ENCODE assay signal across 8 mouse cellular contexts in genomic region chr4:124705661-124706269, GRCm38 (mm10). TPM values are rescaled to one million over a fixed set of nuclear protein-coding genes. Genes with fewer than 3 reads are reported as not detected.
DNase-seq lines count a peak whose midpoint lies in the region; ATAC-seq and TF ChIP-seq lines count a peak whose summit lies in the region.

No protein-coding gene starts in this region.

- TF ChIP-seq CTCF in kidney, postnatal 0 days (IDR thresholded peaks at IDR 0.05; ENCODE audit: low read depth), result no peak

- DNase-seq in kidney, postnatal 0 days (ENCODE audit: low spot score), result no peak
- DNase-seq in kidney, postnatal 25 days, result no peak
- DNase-seq in embryonic facial prominence, embryonic 11.5 days (ENCODE audit: low spot score), result no peak
- no peak for DNase-seq in cerebellum, postnatal 36 days
- no peak for DNase-seq in midbrain, embryonic 14.5 days

- peaks cover 23% of the 10 kb centered on the region for H3K27me3 ChIP-seq in forebrain, embryonic 12.5 days
- H3K27me3 ChIP-seq in forebrain, embryonic 16.5 days (replicated peaks; ENCODE audit: control insufficient read depth, insufficient read depth, low read length), result peaks cover 10% of the 10 kb centered on the region
- H3K27me3 ChIP-seq in kidney, postnatal 0 days (ENCODE audit: insufficient read depth, low read length), result no peaks in the 10 kb centered on the region
- no peaks in the 10 kb centered on the region for H3K27me3 ChIP-seq in embryonic facial prominence, embryonic 11.5 days (ENCODE audit: control insufficient read depth, insufficient read depth, low read length)
- H3K27me3 ChIP-seq in liver, embryonic 12.5 days (replicated peaks), result peaks cover 6% of the 10 kb centered on the region
- peaks cover 19% of the 10 kb centered on the region for H3K27me3 ChIP-seq in midbrain, embryonic 14.5 days (ENCODE audit: control insufficient read depth, insufficient read depth, low read length)

- no peaks in the 10 kb centered on the region for H3K9me3 ChIP-seq in forebrain, embryonic 12.5 days
- no peaks in the 10 kb centered on the region for H3K9me3 ChIP-seq in forebrain, embryonic 16.5 days (ENCODE audit: control insufficient read depth, low read length)
- H3K9me3 ChIP-seq in kidney, postnatal 0 days (replicated peaks; ENCODE audit: low read length), result no peaks in the 10 kb centered on the region
- no peaks in the 10 kb centered on the region for H3K9me3 ChIP-seq in embryonic facial prominence, embryonic 11.5 days (replicated peaks; ENCODE audit: control insufficient read depth, low read length)
- no peaks in the 10 kb centered on the region for H3K9me3 ChIP-seq in liver, embryonic 12.5 days (replicated peaks)
- no peaks in the 10 kb centered on the region for H3K9me3 ChIP-seq in midbrain, embryonic 14.5 days (ENCODE audit: control insufficient read depth, low read length)

- H3K4me2 ChIP-seq in forebrain, embryonic 12.5 days, result no peak overlapping the region
- no peak overlapping the region for H3K4me2 ChIP-seq in forebrain, embryonic 16.5 days (ENCODE audit: low read length)
- H3K4me2 ChIP-seq in kidney, postnatal 0 days (ENCODE audit: low read length), result peak overlapping the region; percentile 16; the same call in 1 of the 2 replicates
- no peak overlapping the region; the same call in 1 of the 2 replicates for H3K4me2 ChIP-seq in embryonic facial prominence, embryonic 11.5 days (ENCODE audit: low read depth, low read length)
- peak overlapping the region; percentile 31; the same call in 1 of the 2 replicates for H3K4me2 ChIP-seq in liver, embryonic 12.5 days
- no peak overlapping the region for H3K4me2 ChIP-seq in midbrain, embryonic 14.5 days (ENCODE audit: low read length)

- no peak for ATAC-seq in forebrain, embryonic 12.5 days (ENCODE audit: low FRiP score)
- ATAC-seq in forebrain, embryonic 16.5 days, result no peak
- ATAC-seq in kidney, postnatal 0 days (replicated peaks; ENCODE audit: low FRiP score, low read depth), result no peak
- ATAC-seq in embryonic facial prominence, embryonic 11.5 days (replicated peaks; ENCODE audit: insufficient number of reproducible peaks, low FRiP score, low TSS enrichment, low read depth), result no peak
- no peak for ATAC-seq in liver, embryonic 12.5 days
- no peak for ATAC-seq in midbrain, embryonic 14.5 days (ENCODE audit: low FRiP score, low TSS enrichment)

- no peak overlapping the region for H3K9ac ChIP-seq in forebrain, embryonic 12.5 days
- H3K9ac ChIP-seq in forebrain, embryonic 16.5 days (replicated peaks; ENCODE audit: low read depth, low read length), result no peak overlapping the region
- no peak overlapping the region for H3K9ac ChIP-seq in kidney, postnatal 0 days (ENCODE audit: low read depth, low read length)
- H3K9ac ChIP-seq in embryonic facial prominence, embryonic 11.5 days (replicated peaks; ENCODE audit: low read length), result no peak overlapping the region
- no peak overlapping the region for H3K9ac ChIP-seq in liver, embryonic 12.5 days
- no peak overlapping the region for H3K9ac ChIP-seq in midbrain, embryonic 14.5 days (replicated peaks; ENCODE audit: low read length)

- 0 out of 2 replicates have a peak overlapping the region, but pooled peaks have one; percentile 16 for H3K27ac ChIP-seq in forebrain, embryonic 12.5 days
- H3K27ac ChIP-seq in forebrain, embryonic 16.5 days (ENCODE audit: low read length), result no peak overlapping the region
- H3K27ac ChIP-seq in kidney, postnatal 0 days, result peak overlapping the region; percentile 90
- H3K27ac ChIP-seq in embryonic facial prominence, embryonic 11.5 days (replicated peaks; ENCODE audit: low read depth, low read length), result peak overlapping the region; percentile 92
- peak overlapping the region; percentile 73; the same call in 1 of the 2 replicates for H3K27ac ChIP-seq in liver, embryonic 12.5 days
- H3K27ac ChIP-seq in midbrain, embryonic 14.5 days (replicated peaks; ENCODE audit: low read depth, low read length), result no peak overlapping the region

- H3K36me3 ChIP-seq in forebrain, embryonic 12.5 days (replicated peaks), result no peaks in the 10 kb centered on the region
- H3K36me3 ChIP-seq in forebrain, embryonic 16.5 days (ENCODE audit: control insufficient read depth, insufficient read depth), result no peaks in the 10 kb centered on the region
- H3K36me3 ChIP-seq in kidney, postnatal 0 days (ENCODE audit: insufficient read depth, low read length), result no peaks in the 10 kb centered on the region
- peaks cover 6% of the 10 kb centered on the region for H3K36me3 ChIP-seq in embryonic facial prominence, embryonic 11.5 days (replicated peaks; ENCODE audit: control insufficient read depth, insufficient read depth, low read depth, low read length)
- peaks cover 23% of the 10 kb centered on the region for H3K36me3 ChIP-seq in liver, embryonic 12.5 days
- no peaks in the 10 kb centered on the region for H3K36me3 ChIP-seq in midbrain, embryonic 14.5 days (ENCODE audit: control insufficient read depth, insufficient read depth, low read length)

- no peak overlapping the region for H3K4me3 ChIP-seq in forebrain, embryonic 12.5 days (replicated peaks)
- H3K4me3 ChIP-seq in forebrain, embryonic 16.5 days (replicated peaks; ENCODE audit: low read length), result no peak overlapping the region
- H3K4me3 ChIP-seq in kidney, postnatal 0 days (replicated peaks; ENCODE audit: low read depth, low read length), result no peak overlapping the region
- no peak overlapping the region for H3K4me3 ChIP-seq in embryonic facial prominence, embryonic 11.5 days (ENCODE audit: low read depth, low read length)
- no peak overlapping the region for H3K4me3 ChIP-seq in liver, embryonic 12.5 days
- H3K4me3 ChIP-seq in midbrain, embryonic 14.5 days (replicated peaks; ENCODE audit: low read depth, low read length), result no peak overlapping the region

- 89% methylated on average over 23 of the region's 23 CpGs for WGBS in forebrain, embryonic 12.5 days
- 87% methylated on average over 23 of the region's 23 CpGs for WGBS in forebrain, embryonic 16.5 days
- 79% methylated on average over 23 of the region's 23 CpGs for WGBS in kidney, postnatal 0 days
- WGBS in embryonic facial prominence, embryonic 11.5 days, result 84% methylated on average over 23 of the region's 23 CpGs
- 65% methylated on average over 23 of the region's 23 CpGs for WGBS in liver, embryonic 12.5 days (ENCODE audit: insufficient replicate concordance)
- 91% methylated on average over 23 of the region's 23 CpGs for WGBS in midbrain, embryonic 14.5 days

- peaks cover 64% of the 10 kb centered on the region for H3K4me1 ChIP-seq in forebrain, embryonic 12.5 days
- peaks cover 44% of the 10 kb centered on the region for H3K4me1 ChIP-seq in forebrain, embryonic 16.5 days (replicated peaks; ENCODE audit: control insufficient read depth, insufficient read depth, low read length)
- peaks cover 39% of the 10 kb centered on the region for H3K4me1 ChIP-seq in kidney, postnatal 0 days (replicated peaks; ENCODE audit: insufficient read depth, low read length)
- peaks cover 25% of the 10 kb centered on the region for H3K4me1 ChIP-seq in embryonic facial prominence, embryonic 11.5 days (ENCODE audit: control insufficient read depth, insufficient read depth, low read length)
- H3K4me1 ChIP-seq in liver, embryonic 12.5 days, result peaks cover 88% of the 10 kb centered on the region
- peaks cover 23% of the 10 kb centered on the region for H3K4me1 ChIP-seq in midbrain, embryonic 14.5 days (ENCODE audit: control insufficient read depth, insufficient read depth, low read length)

RNA-seq across cellular contexts. Expression of gene Fhl3, which starts 5.3 kb away (rescaled TPM):
- 2.2 TPM in 2 replicates for polyA plus RNA-seq in forebrain, embryonic 12.5 days (2016; fragmentation: Nextera tagmentation; extraction: Ambion mirVana)
- 1.9 and 2.3 TPM in 2 replicates for polyA plus RNA-seq in forebrain, embryonic 16.5 days (2015; fragmentation: Nextera tagmentation; extraction: Ambion mirVana)
- polyA plus RNA-seq in kidney, postnatal 0 days (2015; fragmentation: Nextera tagmentation; extraction: Ambion mirVana), result 9.4 and 10.0 TPM in 2 replicates
- 9.7 and 10.7 TPM in 2 replicates for polyA plus RNA-seq in embryonic facial prominence, embryonic 11.5 days (2014; fragmentation: Nextera tagmentation; extraction: Ambion mirVana)
- 3.5 and 3.7 TPM in 2 replicates for polyA plus RNA-seq in liver, embryonic 12.5 days (2016; fragmentation: Nextera tagmentation; extraction: Ambion mirVana)
- polyA plus RNA-seq in midbrain, embryonic 14.5 days (2014; fragmentation: Nextera tagmentation; extraction: Ambion mirVana), result 0.73 and 1.8 TPM in 2 replicates

RNA-seq across cellular contexts. Expression of gene Sf3a3, which starts 8.8 kb away (rescaled TPM):
- 203 and 204 TPM in 2 replicates for polyA plus RNA-seq in forebrain, embryonic 12.5 days (2016; fragmentation: Nextera tagmentation; extraction: Ambion mirVana)
- polyA plus RNA-seq in forebrain, embryonic 16.5 days (2015; fragmentation: Nextera tagmentation; extraction: Ambion mirVana), result 128 and 129 TPM in 2 replicates
- polyA plus RNA-seq in kidney, postnatal 0 days (2015; fragmentation: Nextera tagmentation; extraction: Ambion mirVana), result 92.4 and 103 TPM in 2 replicates
- 236 and 240 TPM in 2 replicates for polyA plus RNA-seq in embryonic facial prominence, embryonic 11.5 days (2014; fragmentation: Nextera tagmentation; extraction: Ambion mirVana)
- polyA plus RNA-seq in liver, embryonic 12.5 days (2016; fragmentation: Nextera tagmentation; extraction: Ambion mirVana), result 116 and 121 TPM in 2 replicates
- polyA plus RNA-seq in midbrain, embryonic 14.5 days (2014; fragmentation: Nextera tagmentation; extraction: Ambion mirVana), result 94.9 and 116 TPM in 2 replicates

RNA-seq across cellular contexts. Expression of gene Utp11, which starts 12.4 kb away (rescaled TPM):
- 63.8 and 64.0 TPM in 2 replicates for polyA plus RNA-seq in forebrain, embryonic 12.5 days (2016; fragmentation: Nextera tagmentation; extraction: Ambion mirVana)
- 42.1 and 48.3 TPM in 2 replicates for polyA plus RNA-seq in forebrain, embryonic 16.5 days (2015; fragmentation: Nextera tagmentation; extraction: Ambion mirVana)
- 61.8 and 63.0 TPM in 2 replicates for polyA plus RNA-seq in kidney, postnatal 0 days (2015; fragmentation: Nextera tagmentation; extraction: Ambion mirVana)
- 77.1 and 90.3 TPM in 2 replicates for polyA plus RNA-seq in embryonic facial prominence, embryonic 11.5 days (2014; fragmentation: Nextera tagmentation; extraction: Ambion mirVana)
- polyA plus RNA-seq in liver, embryonic 12.5 days (2016; fragmentation: Nextera tagmentation; extraction: Ambion mirVana), result 51.4 and 51.5 TPM in 2 replicates
- polyA plus RNA-seq in midbrain, embryonic 14.5 days (2014; fragmentation: Nextera tagmentation; extraction: Ambion mirVana), result 37.6 and 38.2 TPM in 2 replicates

RNA-seq across cellular contexts. Expression of gene Inpp5b, which starts 35.9 kb away (rescaled TPM):
- 23.8 and 31.9 TPM in 2 replicates for polyA plus RNA-seq in forebrain, embryonic 12.5 days (2016; fragmentation: Nextera tagmentation; extraction: Ambion mirVana)
- polyA plus RNA-seq in forebrain, embryonic 16.5 days (2015; fragmentation: Nextera tagmentation; extraction: Ambion mirVana), result 25.3 and 25.6 TPM in 2 replicates
- polyA plus RNA-seq in kidney, postnatal 0 days (2015; fragmentation: Nextera tagmentation; extraction: Ambion mirVana), result 21.8 and 27.0 TPM in 2 replicates
- 26.2 and 28.2 TPM in 2 replicates for polyA plus RNA-seq in embryonic facial prominence, embryonic 11.5 days (2014; fragmentation: Nextera tagmentation; extraction: Ambion mirVana)
- polyA plus RNA-seq in liver, embryonic 12.5 days (2016; fragmentation: Nextera tagmentation; extraction: Ambion mirVana), result 49.7 and 50.3 TPM in 2 replicates
- 16.4 and 26.4 TPM in 2 replicates for polyA plus RNA-seq in midbrain, embryonic 14.5 days (2014; fragmentation: Nextera tagmentation; extraction: Ambion mirVana)

RNA-seq across cellular contexts. Expression of gene Pou3f1, which starts 49.2 kb away (rescaled TPM):
- 16.0 and 21.6 TPM in 2 replicates for polyA plus RNA-seq in forebrain, embryonic 12.5 days (2016; fragmentation: Nextera tagmentation; extraction: Ambion mirVana)
- 20.9 and 22.7 TPM in 2 replicates for polyA plus RNA-seq in forebrain, embryonic 16.5 days (2015; fragmentation: Nextera tagmentation; extraction: Ambion mirVana)
- polyA plus RNA-seq in kidney, postnatal 0 days (2015; fragmentation: Nextera tagmentation; extraction: Ambion mirVana), result 0.43 and 0.57 TPM in 2 replicates
- 2.1 and 3.4 TPM in 2 replicates for polyA plus RNA-seq in embryonic facial prominence, embryonic 11.5 days (2014; fragmentation: Nextera tagmentation; extraction: Ambion mirVana)
- 0.02 and 0.22 TPM in 2 replicates for polyA plus RNA-seq in liver, embryonic 12.5 days (2016; fragmentation: Nextera tagmentation; extraction: Ambion mirVana)
- 21.7 and 22.6 TPM in 2 replicates for polyA plus RNA-seq in midbrain, embryonic 14.5 days (2014; fragmentation: Nextera tagmentation; extraction: Ambion mirVana)

Comparison
In these comparisons a context has a peak if more than half of its experiments do, and no peak if none do; other contexts are left out.
1. H3K27ac ChIP-seq: peak in forebrain, embryonic 12.5 days (single experiment), kidney, postnatal 0 days (single experiment), embryonic facial prominence, embryonic 11.5 days (single experiment) and liver, embryonic 12.5 days (single experiment); none in forebrain, embryonic 16.5 days (single experiment) and midbrain, embryonic 14.5 days (single experiment).
2. H3K4me2 ChIP-seq: peak in kidney, postnatal 0 days (single experiment) and liver, embryonic 12.5 days (single experiment); none in forebrain, embryonic 12.5 days (single experiment), forebrain, embryonic 16.5 days (single experiment), embryonic facial prominence, embryonic 11.5 days (single experiment) and midbrain, embryonic 14.5 days (single experiment).